Mouse (Mus musculus): ENCODE measurements around the gene Adamtsl5. TPM values are rescaled to one million over a fixed set of nuclear protein-coding genes. Genes with fewer than 3 reads are reported as not detected.

The Adamtsl5 gene
- polyA plus RNA-seq (2017; shearing (Covaris generic)), result not detected

DNA sequence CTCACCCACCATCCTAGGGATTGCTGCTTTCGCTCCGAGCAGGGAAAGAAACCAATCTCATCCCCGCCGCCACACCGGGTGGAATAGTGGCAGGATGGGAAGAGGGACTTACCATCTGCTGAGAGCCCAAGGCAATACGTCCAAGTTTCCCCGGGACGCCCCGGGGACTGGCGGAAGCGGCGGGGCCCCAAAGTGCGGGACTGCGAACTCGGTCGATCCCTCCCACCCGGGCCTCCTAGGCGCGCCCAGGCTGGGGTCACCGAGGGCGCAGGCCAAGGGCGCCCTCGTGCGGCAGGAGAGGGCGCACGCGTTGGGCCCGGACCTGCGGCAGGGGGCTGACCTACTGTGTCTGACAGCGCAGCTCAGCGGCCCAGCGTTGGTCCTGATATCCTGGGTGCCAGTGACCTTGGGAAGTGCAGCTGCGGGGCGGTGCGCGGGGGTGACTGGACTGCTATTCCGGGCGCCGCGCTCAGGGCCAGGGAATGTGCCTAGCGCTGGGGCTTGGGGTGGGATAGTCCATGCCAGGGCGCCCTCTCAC is at the start of gene Adamtsl5:
Gene Adamtsl5 (minus strand): TSS at position 169 of the 538 bp plus-strand sequence.

DNA sequence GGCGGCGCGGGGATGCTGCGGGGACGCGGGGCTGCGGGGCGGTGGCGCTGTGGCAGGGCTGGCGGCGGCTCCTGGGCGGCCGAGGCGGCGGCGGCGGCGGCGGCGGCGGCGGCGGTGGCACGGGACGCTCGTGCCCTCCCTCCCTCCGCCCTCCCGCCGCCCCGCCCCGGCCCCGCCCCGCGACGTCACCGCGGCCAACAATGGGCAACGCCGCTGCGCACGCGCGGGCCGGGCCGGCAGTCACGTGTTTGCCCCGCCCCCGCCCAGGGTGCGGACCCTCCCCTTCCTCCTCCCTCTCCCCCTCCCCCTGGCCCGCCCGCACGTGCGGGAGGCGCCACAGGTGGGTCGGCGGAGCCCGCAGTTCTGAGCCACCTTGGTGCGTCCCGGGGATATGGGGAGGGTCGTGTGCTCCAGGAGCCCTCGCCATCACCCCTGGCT is 39.3 kb upstream of the Adamtsl5 start, which contains the start of gene Mex3d:
Gene Mex3d (minus strand): TSS at position 138 of the 438 bp plus-strand sequence.

DNA sequence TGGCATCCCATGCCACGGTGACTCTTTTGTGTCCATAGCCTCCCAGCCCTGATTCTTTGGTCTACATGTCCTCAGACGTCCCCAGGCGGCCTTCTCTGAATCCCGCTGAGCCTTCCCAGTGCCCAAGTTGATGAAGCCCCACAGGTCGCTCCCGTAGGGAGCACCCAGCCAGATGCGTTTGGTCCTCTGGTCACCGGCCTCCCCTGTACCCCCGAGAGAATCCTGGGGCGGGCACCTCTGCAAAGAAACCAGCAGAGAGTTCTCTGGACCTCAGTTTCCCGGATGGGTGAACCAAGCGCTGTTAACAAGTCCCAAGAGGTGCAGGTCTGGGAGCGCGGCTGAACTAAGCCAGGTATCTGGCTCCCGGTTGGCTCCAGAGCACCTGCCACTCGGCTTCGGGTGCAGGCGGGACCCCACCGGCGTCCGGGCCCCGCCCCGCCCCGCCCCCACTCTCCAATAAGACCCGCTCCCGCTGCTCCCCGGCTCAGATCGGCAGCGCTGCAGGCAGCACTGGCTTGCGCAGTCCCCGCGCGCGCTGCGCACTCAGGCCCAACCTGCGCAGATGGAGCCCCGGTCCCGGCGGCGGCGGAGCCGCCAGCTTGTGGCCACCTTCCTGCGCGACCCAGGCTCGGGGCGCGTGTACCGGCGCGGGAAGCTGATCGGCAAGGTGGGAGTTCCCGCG is 7.9 kb upstream of the Adamtsl5 start, which contains the start of gene Plk5:
Gene Plk5 (plus strand): TSS at position 459 of the 682 bp plus-strand sequence.

DNA sequence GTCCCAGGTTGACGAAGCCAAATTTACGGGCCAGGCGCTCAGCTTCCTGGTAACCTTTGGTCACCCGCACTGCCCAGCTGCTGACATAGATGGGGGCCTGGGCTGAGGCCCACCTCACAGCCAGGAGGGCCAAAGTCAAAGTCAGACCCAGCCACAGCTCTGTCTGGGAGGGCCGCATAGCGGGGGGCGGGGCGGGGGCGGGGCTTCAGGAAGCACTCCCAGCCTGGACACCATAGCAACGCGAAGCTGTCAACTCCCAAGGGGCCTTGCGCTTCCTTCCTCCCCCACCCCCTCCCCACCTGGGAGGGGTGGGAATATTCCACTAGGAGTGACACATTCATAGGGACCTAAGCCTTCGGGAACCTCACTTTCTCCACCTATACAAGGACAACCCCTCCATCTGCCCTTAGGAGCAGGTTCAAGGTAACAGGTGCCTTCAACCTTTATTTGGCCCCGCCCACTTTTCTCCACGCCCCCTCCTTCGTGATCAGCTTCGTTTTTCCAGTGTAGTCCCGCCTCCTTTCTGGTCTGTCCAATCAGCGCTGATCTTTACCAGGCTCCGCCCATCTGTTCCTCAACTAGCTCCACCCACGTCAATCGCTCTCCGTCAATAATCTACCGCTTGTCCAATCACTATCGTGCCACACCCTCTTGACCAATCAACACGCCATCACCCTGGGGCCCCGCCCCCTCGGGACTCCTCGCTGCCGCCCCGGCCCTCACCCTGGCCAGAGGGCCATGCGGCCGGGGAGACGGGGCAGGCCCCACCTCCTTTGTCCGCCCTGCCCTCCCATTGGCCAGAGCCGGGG is 18.7 kb downstream of the Adamtsl5 start, which contains the start of the genes Pcsk4 and Reep6:
Gene Pcsk4 (minus strand): TSS at position 226 of the 809 bp plus-strand sequence.
Gene Reep6 (plus strand): TSS at position 681 of the 809 bp plus-strand sequence.

DNA sequence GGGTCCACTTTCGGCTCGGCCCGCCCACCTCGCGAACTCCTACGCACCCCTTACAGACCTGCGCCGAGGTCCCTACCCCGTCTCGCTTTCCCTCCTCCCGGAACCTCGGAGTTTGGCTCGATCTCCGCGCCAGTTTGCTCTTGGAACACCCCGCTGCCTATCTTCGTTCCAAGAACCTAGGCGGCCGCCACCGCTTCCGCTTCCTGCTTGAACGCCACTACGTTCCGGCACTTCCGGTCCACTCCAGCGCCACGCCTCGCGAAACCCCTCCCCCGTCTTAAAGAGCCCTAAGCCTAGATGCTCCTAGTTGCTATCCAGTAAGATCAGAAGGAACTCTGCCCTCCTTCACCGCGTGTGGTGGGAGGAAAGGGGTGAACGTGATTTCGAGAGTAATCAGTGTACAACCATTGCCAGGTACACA is 27.9 kb downstream of the Adamtsl5 start, which contains the start of gene 2310011J03Rik:
Gene 2310011J03Rik (minus strand): TSS at position 198 of the 421 bp plus-strand sequence.

DNA sequence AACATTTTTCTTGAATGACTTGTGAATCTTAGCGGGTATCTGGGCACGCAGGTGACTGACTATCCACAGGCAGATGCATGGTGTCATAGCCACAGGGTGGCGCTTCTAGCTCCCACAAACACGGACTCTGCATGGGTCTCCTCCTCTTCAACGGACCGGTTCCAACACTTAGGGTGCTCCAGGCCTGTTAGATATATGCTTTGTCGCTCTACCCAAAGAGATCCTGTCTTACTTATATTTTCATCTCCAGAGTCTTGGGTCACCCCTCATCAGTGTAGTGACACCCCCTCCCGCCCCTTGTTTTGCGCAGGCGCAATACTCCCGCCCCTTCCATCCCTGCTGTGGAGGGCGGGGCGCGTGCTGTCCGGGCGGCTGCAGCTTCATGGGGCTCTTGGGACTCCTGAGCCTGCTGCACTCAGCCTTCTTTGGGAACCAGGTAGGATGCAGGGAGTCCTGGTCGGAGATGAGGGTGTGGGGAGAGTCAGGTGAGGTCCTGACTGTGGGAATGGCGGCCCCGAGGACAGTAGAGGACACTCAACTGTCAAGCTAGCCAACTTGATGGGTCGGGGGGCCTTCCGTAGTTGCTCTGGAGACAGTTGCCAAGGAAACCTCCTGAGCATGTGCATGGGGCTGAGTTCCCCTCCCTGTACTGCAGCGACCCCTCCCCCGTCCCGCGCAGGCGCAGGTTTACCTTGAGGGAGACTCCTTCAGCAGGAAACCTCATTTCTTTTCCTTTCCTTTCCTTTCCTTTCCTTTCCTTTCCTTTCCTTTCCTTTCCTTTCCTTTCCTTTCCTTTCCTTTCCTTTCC is 52.4 kb downstream of the Adamtsl5 start, which contains the start of gene Apc2:
Gene Apc2 (plus strand): TSS at position 360 of the 808 bp plus-strand sequence.

DNA sequence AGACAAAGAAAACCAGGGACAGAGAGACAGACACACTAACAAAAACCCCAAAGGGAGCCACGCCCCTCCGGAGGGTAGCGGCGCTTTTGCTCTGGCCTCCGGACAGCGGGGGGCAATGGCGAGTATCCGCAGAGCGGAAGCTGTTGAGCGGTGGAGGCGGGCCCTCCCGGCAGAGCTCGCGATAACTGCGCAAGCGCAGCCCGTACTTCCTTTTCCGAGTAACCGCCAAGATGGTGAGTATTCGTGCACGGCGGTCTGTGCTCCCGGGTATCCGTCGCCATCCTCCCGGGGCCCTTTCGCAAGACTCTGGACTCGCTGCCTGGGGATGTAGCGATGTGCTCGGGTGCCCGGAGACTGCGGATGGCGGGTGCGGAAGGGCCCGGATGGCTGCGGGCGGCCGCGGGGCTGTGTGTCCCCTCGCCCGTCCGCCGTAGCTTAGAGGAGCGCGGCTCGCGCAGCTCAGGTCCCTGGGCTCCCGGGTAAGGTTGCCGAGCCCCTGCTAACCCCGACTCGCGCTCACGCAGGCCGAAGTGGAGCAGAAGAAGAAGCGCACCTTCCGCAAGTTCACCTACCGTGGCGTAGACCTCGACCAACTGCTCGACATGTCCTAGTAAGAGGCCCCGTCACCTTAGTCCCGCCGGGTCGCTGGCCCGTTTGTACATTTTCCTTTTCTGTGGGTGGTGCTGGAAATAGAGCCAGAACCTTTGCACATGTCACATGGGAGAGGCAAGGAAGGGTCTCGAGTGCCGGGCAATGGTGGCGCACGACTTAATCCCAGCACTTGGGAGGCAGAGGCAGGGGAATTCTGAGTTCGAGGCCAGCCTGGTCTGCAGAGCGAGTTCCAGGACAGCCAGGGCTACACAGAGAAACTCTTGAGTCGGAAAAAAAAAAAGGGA is 55.7 kb downstream of the Adamtsl5 start, which contains the start of gene Rps15:
Gene Rps15 (plus strand): TSS at position 203 of the 896 bp plus-strand sequence.

Other genes with a start within 250 kb of the Adamtsl5 start
- 59.4 TPM for gene Sbno2, start 242.8 kb downstream of the Adamtsl5 start, polyA plus RNA-seq (2017; shearing (Covaris generic))
- gene Stk11, start 232.6 kb downstream of the Adamtsl5 start, polyA plus RNA-seq (2017; shearing (Covaris generic)), result 47.2 TPM
- gene Atp5d, start 209.8 kb downstream of the Adamtsl5 start, polyA plus RNA-seq (2017; shearing (Covaris generic)), result 400 TPM
- 3.4 TPM for gene Cbarp, start 207.6 kb downstream of the Adamtsl5 start, polyA plus RNA-seq (2017; shearing (Covaris generic))
- 5.6 TPM for gene Midn, start 200.1 kb downstream of the Adamtsl5 start, polyA plus RNA-seq (2017; shearing (Covaris generic))
- 228 TPM for gene Cirbp, start 182.4 kb downstream of the Adamtsl5 start, polyA plus RNA-seq (2017; shearing (Covaris generic))
- 21.5 TPM for gene 1600002K03Rik, start 175.5 kb downstream of the Adamtsl5 start, polyA plus RNA-seq (2017; shearing (Covaris generic))
- gene Efna2, start 168.9 kb downstream of the Adamtsl5 start, polyA plus RNA-seq (2017; shearing (Covaris generic)), result 0.17 TPM
- 119 TPM for gene Mum1, start 122.0 kb downstream of the Adamtsl5 start, polyA plus RNA-seq (2017; shearing (Covaris generic))
- gene Ndufs7, start 99.3 kb downstream of the Adamtsl5 start, polyA plus RNA-seq (2017; shearing (Covaris generic)), result 273 TPM
- gene Gamt, start 87.4 kb downstream of the Adamtsl5 start, polyA plus RNA-seq (2017; shearing (Covaris generic)), result 0.67 TPM
- 94.1 TPM for gene Dazap1, start 86.9 kb downstream of the Adamtsl5 start, polyA plus RNA-seq (2017; shearing (Covaris generic))
- gene Rps15, start 56.0 kb downstream of the Adamtsl5 start, polyA plus RNA-seq (2017; shearing (Covaris generic)), result 790 TPM
- gene Apc2, start 52.4 kb downstream of the Adamtsl5 start, polyA plus RNA-seq (2017; shearing (Covaris generic)), result 0.24 TPM
- gene 2310011J03Rik, start 27.9 kb downstream of the Adamtsl5 start, polyA plus RNA-seq (2017; shearing (Covaris generic)), result 82.5 TPM
- 28.8 TPM for gene Pcsk4, start 18.9 kb downstream of the Adamtsl5 start, polyA plus RNA-seq (2017; shearing (Covaris generic))
- gene Reep6, start 18.5 kb downstream of the Adamtsl5 start, polyA plus RNA-seq (2017; shearing (Covaris generic)), result 0.41 TPM
- gene Plk5, start 8.0 kb upstream of the Adamtsl5 start, polyA plus RNA-seq (2017; shearing (Covaris generic)), result not detected
- 8.7 TPM for gene Mex3d, start 39.2 kb upstream of the Adamtsl5 start, polyA plus RNA-seq (2017; shearing (Covaris generic))
- 184 TPM for gene Mbd3, start 51.1 kb upstream of the Adamtsl5 start, polyA plus RNA-seq (2017; shearing (Covaris generic))
- gene Uqcr11, start 58.4 kb upstream of the Adamtsl5 start, polyA plus RNA-seq (2017; shearing (Covaris generic)), result 234 TPM
- 132 TPM for gene Tcf3, start 85.2 kb upstream of the Adamtsl5 start, polyA plus RNA-seq (2017; shearing (Covaris generic))
- not detected for gene Onecut3, start 146.4 kb upstream of the Adamtsl5 start, polyA plus RNA-seq (2017; shearing (Covaris generic))
- gene Atp8b3, start 190.7 kb upstream of the Adamtsl5 start, polyA plus RNA-seq (2017; shearing (Covaris generic)), result 0.04 TPM
- 62.2 TPM for gene Rexo1, start 213.1 kb upstream of the Adamtsl5 start, polyA plus RNA-seq (2017; shearing (Covaris generic))
- gene Klf16, start 228.9 kb upstream of the Adamtsl5 start, polyA plus RNA-seq (2017; shearing (Covaris generic)), result 13.2 TPM
- gene Abhd17a, start 241.9 kb upstream of the Adamtsl5 start, polyA plus RNA-seq (2017; shearing (Covaris generic)), result 152 TPM